Mouse (Mus musculus) ZHBTc4 (cell line): ENCODE results near the gene C3ar1.

ENCODE experiments used
- DNase-seq: peaks from one replicate; pipeline ENCODE4 v3.0.0-alpha.2; 2011; ENCODE audit warnings: low read depth, low spot score

Gene C3ar1

GRCm38 (mm10) chr6:122855955-122856354 lies at the start of gene C3ar1:
TSS of gene C3ar1 (minus strand) at chr6:122856161.
- no peak for DNase-seq

DNA sequence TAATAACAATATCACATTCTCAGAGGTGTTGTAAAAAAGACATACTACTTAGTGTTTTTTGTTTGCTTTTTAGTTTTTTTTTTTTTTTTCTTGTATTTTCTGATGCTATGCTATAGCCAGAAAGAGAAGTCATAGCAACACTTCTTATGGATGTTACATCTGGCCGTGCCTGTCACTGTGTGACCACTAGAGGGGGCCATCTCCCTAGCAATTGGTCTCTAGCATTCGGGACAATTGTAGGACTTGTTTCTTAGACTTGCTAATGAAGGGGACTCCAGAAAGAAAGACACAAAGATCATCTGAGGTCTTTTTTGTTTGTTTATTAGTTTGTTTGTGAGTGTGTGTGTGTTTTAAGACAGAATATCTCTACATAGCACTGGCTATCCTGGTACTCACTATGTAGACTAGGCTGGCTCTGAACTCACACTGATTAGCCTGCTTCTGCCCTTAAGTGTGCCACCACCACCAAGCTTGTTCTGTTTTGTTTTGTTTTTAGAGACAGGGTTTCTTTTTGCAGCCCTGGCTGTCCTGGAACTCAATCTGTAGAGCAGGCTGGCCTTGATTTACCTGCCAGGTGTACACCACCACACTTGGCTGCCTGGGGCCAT lies 36.6 kb upstream of the C3ar1 start:
- DNase-seq: peak; percentile 88

DNA sequence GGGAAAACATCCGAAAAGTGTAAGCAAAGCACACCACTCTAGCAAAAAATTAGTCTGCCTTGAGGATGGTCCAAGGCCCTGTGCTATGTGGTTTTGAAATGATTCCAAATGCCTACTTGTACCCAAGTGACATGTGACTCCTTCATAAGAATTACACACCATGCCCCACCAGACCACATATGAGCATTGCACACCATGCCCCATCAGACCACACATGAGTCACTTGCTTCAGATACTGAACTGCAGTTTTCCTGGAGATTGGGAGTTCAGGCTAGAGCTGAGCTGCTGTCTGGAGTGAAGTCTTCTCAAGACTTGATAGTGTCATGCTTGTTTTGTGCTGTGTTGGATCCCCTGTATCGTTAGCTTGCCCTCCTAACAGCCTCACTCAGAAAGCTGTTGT lies 33.6 kb upstream of the C3ar1 start:
- DNase-seq: no peak

DNA sequence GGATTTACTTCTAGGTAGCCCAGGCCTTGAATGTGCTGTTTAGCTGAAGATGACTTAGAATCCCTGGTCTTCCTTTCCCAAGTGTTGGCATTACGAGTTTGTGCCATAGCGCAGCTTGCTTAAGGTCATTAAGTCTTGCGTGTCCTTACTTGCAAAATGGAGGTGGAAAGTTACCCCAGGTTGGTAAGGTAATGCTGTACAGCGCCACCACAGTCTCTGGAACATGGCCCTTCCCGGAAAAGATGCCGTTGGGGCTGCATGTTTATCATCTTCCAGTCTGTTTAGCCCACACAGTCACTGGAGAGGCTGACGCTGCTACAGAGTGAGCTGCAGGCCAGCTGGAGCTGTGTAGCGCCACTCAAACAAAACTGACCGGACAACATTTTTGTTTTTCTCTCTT lies 27.6 kb upstream of the C3ar1 start:
- DNase-seq: no peak

DNA sequence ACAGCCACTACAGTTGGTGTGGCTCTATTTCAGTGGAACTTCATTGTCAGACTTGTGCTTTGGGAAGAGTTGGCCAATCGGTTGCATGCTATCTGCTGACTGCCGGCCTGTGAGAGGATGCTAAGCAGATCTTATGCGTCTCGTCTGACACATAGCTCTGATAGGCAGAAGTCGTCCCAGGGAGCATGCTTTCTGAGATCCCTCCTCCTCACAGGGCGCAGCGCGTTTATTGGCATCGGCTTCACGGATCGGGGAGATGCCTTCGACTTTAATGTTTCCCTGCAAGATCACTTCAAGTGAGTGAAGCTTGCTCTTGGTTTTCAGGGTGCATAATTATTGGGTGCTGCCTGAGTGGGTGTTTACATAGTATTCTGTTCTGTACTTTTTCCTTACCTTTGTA lies 25.3 kb upstream of the C3ar1 start:
- no peak for DNase-seq

GRCm38 (mm10) chr6:122879781-122880505 lies 24.0 kb upstream of the C3ar1 start:
- no peak for DNase-seq

GRCm38 (mm10) chr6:122879141-122879735 lies 23.3 kb upstream of the C3ar1 start:
- no peak for DNase-seq

DNA sequence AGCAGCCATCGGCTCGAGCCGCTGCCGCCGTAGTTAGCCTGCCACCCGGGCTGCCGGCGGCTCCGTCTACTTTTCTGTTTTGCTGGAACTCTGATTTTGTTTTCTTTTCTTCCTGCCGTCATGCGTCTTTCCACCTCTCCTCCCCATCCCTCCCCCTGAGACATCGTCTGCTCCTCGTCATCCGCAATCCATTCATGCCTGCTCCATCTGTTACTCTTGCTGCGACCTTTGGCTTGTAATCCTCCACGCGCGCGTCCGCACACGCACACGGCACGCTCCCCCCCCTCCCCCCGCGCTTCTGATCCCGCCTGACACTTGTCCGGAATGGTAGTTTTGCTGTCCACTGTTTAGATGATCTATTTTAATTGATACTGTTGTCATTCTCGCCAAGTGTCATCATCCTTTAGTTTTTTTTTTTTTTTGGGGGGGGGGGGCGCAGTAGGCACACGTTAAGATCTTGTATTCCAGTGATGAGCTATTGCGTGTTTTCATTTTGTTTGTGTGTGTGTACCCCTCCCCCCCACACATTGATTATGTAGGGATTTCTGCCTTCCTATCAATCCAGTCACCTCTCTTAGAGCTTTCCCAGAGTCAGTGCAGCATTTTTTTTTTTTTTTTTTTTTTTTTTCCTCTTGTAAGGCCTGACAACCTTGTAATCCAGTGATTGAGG lies 18.9 kb upstream of the C3ar1 start:
- DNase-seq: peak; percentile 55

DNA sequence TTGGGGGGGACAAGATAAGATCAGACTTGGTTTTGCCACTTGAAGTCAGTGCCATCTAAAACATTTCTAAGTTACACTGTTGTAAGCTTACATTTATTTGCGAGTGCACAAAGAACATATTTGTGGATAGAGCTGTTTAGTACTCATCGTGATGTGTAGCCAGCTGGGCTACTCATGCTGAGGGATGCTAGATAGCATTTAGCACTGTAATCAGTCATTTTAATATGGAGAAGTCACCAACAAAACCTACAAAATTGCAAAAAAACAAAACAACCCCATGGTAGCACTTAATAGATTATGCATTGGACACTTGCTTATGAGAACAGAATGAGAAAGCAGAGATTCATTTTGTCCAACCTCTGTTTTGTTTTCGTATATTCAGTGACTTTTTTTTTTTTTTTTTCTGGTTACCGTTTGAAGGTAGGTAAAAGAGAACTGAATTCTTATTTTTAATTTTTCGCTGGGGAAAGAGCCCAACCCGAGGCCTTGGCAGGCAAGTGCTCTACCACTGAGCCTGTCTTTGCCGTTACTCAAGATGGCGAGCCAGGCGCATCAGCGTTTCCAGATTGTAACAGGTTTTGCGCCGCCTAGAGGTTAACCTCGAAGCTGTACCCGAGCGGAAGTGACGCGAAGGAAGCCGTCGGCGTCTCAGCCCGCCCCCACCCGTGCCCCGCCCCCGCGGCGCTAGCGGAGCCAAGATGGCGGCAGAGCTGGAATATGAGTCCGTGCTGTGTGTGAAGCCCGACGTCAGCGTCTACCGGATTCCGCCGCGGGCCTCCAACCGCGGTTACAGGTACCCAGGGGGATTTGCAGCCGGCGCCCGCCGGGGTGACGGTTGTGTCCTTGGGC lies 18.1 kb upstream of the C3ar1 start, which contains the start of gene Necap1:
Gene Necap1, plus strand, starts transcription at position 604 of the 849 bp plus-strand sequence.
- peak; percentile 97 for DNase-seq

DNA sequence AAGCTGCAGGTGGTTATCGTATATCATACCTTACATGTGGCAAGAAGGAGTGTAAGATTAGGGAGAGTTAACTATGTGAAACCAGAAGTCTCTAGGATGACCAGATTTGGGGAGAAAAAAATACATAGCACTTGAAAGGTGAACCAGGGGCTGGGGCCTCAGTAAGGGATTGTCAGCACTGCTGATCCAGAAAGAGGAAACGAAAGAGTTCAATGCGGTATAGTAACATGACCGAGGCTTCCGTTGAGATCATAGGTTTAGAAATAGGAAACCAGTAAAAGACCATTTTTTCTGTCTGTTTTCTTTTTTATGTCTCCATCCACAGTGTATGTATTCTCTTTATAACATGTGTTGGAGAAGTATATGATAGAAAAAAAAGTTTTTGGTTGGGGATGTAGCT lies 16.8 kb upstream of the C3ar1 start:
- no peak for DNase-seq

GRCm38 (mm10) chr6:122869846-122870245 lies 13.9 kb upstream of the C3ar1 start:
- DNase-seq: no peak

DNA sequence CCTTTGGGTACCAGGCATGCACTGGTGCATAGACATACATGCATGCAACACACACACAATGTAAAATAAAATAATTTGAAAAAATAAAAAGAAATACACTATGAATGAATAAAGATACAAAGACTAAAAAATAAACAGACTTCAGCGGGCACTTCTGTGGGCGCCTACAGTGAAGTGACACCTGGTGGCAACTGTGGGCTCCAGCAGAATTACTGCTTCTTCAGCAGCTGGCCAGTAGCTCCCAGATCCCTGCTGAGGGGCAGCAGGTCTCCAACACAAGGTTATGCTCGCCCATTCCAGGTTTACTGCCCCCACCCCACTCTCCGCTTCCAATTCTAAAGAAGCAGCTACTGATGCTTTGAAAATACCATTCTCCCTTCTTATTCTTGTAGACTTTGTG lies 12.0 kb upstream of the C3ar1 start:
- no peak for DNase-seq

DNA sequence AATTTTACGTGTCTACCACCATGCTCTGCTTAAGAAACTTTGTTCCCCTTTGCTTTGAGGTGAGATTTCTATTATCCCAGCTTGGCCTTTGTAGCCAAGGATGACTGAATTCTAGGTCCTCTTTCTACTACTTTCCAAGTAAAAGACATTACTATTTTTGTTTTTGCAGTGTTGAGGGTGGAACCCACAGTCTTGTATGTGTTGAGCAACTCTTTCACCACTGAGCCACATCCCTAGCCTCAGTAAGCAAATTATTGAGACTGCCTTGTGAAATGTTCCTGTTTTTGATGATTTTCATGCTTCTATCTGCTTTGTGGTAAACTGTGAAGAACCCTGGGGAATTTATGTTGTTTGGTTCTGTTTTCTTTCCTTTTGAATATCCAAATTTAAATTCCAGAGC lies 6.9 kb upstream of the C3ar1 start:
- DNase-seq: no peak

GRCm38 (mm10) chr6:122862434-122862833 lies 6.5 kb upstream of the C3ar1 start:
- no peak for DNase-seq

- DNase-seq: no peak
These were observed 1.4 kb downstream of the C3ar1 start for GRCm38 (mm10) chr6:122854552-122854951.

DNA sequence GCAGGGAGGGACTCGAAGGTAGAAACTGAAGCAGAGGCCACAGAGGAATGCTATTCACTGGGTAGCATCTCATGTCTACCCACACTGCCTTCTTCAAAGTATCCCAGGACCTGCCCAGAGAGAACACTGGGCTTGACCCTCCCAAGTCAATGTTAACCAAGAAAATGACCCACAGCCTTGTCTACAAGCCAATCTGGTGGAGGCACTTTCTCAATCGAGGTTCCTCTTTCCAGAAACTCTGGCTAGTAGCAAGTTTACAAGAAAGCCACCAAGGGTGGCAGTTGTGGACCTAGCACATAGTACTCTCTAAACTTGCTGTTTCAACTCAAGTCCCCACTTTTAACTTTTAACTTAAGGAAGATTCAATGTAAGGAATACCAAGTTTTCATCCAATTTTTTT lies 3.3 kb downstream of the C3ar1 start:
- DNase-seq: no peak

DNA sequence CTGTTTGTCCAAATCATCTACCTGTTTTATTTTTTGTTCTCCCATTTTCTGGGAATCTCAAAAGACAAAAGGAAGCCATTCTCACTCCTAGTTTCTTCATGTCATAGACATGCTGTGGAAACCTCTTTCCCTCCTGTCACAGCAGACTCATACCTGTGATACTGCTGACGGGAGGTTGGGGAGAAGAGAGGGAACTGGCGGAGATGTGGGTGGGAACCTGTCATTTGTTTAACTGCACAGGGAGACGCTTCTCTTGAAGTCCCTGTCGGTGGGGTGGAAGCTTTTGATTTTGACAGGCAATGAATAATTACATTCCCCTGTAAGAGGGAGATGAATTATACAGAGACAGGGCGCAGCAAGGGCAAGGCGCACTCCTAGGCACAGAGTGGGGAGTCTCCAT lies 12.2 kb downstream of the C3ar1 start:
- no peak for DNase-seq

- DNase-seq: no peak
These were observed 18.4 kb downstream of the C3ar1 start for GRCm38 (mm10) chr6:122837539-122837938.

GRCm38 (mm10) chr6:122836974-122837373 lies 19.0 kb downstream of the C3ar1 start:
- no peak for DNase-seq

GRCm38 (mm10) chr6:122834365-122834764 lies 21.6 kb downstream of the C3ar1 start:
- peak; percentile 73 for DNase-seq

DNA sequence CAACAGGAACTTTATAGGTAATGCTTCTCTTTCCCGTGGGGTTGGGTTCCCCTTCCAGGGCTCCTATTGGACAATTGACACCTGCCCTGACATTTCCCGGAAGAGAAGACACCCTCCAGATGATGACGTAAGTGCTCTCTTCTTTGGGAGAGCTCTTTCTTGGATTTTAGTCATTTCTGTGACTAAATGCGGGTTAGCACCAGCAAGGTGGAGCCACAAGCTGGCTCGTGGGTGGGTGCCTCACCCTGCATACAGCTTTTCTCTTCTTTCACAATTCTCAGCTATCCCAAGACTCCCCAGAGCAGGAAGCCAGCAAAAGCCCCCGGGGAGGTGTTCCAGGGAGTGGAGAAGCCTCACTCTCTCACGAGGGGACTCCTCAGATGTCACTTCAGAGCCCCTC lies 23.1 kb downstream of the C3ar1 start:
- DNase-seq: peak; percentile 26

DNA sequence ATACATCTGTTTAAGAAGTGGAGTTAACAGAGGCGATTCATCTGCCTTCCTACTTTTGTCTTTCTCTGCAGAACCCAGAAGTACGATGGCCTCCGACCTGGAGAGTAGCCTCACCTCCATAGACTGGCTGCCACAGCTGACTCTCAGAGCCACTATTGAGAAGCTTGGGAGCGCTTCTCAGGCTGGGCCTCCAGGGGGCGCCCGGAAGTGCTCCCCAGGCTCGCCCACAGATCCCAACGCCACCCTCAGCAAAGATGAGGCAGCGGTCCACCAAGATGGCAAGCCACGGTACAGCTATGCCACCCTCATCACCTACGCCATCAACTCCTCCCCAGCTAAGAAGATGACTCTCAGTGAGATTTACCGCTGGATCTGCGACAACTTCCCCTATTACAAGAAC lies 27.9 kb downstream of the C3ar1 start:
- DNase-seq: peak; percentile 81
